Mouse (Mus musculus) monocyte, adult 2 months (primary cell): Measurements from ENCODE around the gene Zfpm1.

ENCODE experiments used
- DNase-seq, 2 experiments: peaks; one replicate each; pipeline ENCODE4 v3.0.0; 2022; ENCODE audit warnings: low spot score in 2 of 2, low read depth in 1 of 2

Gene Zfpm1

DNA sequence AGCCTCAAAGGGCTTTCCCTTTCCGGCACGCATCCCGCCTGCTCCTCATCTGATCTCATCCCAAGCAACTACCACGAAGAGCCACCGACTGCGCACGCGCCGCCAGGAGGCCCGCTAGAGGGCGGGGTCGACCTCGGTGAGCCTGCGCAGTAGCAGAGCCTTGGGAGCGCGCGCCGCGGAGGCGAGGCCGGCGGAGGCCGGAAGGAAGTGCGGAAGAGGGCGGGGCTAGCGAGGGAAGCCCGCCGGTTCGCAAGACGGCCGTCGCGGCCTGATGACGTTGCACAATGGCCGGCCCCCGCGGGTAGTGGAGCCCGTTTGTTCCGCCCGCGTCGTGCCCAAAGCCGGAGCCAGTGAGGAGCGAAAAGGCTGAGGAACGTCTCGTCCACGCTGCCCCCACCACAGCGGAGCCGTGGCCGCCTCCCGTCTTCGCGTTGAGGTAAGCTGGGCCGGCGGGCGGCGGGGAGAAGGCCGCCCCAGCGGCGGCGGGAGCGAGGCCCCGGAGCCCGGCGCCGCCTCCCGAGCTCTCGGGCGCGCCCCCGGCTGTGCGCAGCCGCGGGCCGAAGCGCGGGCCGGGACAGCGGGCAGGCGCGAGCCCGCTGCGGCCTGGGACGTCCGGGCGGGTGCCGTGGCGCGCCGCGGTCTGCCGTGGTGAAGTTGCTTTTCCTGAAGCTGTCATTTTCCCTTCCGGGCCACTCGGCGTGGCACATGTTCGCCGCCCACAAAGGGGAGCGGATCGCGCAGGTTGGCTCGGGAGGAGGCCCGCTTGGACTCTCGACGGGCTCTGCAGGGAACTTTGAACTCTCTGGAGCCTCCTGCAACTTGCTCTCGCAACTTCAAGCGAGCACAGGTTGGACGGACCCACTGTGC, 94.7 kb downstream of the Zfpm1 start, which contains the start of gene Zc3h18:
Zc3h18 (plus strand) TSS at position 245 of the 867 bp plus-strand sequence.
- peak; percentile 97 for DNase-seq

- DNase-seq, result no peak
These were observed 101.1 kb downstream of the Zfpm1 start for GRCm38 (mm10) chr8:122383039-122383438.
